Mouse (Mus musculus) cerebellum, postnatal 10 days (tissue): ENCODE measurements around the gene Dnah7b.
"Not testable (repeated sequence)": the region's sequence is repeated elsewhere in the genome, so short reads cannot be mapped to it uniquely, and the experiment has no call there.

Experiments used
- DNase-seq, 2 experiments: peaks; one replicate each; pipeline ENCODE4 v3.0.0; 2021; ENCODE audit warnings: mixed read lengths in 2 of 2

Dnah7b gene

GRCm38 (mm10) chr1:46325942-46326341 is 259.8 kb downstream of the Dnah7b start:
- DNase-seq, result not testable (repeated sequence)

DNA sequence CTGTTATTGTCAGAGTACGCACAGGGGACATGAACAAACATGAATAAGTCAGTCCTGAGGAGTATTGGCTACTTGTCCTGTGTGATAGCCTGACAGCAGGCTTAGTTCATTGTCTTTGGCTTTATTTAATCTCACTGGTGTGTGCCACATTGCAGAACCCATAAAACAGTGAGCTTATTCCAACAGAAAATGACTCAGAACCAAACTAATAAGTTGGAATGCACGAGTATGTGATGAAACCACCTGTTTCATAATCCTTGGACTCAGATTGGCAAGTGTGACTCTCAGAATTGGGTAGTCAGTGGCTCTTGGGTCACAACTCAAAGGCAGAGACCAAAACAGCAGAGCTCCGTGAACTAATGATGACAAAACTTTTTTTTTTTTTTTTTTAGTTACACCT is 279.2 kb downstream of the Dnah7b start:
- DNase-seq, result not testable (repeated sequence)

GRCm38 (mm10) chr1:46380641-46381040 is 314.5 kb downstream of the Dnah7b start:
- not testable (repeated sequence) for DNase-seq

DNA sequence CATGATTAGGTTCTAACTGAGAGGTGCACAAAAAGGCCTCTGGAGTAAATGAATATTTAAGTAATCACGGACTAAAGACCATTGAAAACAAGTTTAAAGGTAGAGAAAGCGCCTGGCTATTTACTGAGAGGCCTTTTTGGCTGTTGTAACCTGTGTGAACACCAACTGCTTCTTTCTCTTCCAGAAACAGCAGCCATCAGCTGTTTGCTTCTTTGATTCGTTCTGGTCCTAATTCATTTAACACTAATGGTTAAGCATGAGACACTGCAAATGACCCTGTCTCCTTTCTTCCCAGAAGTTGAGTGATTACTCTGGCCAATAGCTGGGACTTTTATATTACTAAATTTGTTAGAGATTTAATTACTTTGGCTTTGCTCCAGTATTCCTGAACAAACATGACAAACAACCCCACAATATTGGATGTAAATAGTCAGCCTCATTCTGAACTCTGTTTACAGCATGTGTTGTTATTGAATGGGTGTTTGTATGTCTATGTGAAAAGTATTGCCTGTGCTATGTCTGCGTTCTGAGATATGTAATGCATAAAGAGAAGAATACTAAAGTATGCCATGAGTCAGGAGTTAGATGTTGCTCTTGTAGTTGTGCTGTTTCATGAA is 328.7 kb downstream of the Dnah7b start:
- not testable (repeated sequence) for DNase-seq

DNA sequence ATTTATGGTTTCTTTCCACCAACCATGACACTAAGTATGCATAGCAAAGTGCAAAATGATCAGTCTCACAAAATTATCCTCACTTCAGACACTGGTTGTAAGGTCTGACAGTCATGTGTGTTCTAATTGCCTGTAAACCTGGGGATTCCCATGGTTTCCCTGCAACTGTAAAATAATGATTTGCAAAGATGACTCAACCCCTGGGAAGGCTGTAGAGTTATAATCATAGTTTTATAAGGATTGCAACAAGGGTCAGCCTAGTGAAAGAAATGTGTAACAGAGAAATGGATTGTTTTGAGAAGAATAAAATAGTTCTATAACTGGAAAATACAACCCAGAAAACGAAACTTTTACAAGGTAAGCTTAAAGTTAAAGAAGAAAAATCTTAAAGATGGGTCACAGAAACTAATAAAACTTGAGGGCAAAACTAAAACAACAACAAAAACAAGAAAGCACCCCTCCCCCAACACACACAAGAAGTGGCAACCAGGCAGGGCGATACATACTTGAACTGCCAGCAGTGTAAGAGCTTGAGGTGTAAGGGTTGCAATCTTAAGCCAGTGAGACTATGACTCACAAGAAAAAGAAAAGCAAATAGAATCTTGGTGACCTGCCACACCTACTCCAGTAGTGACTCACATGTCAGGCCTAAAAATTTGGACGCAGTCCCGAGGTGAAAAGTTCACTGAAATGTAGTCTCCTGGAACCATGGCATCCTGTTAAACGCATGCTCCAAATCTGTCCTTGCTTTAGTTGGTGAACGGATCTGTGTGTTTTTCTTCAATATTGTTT is 342.4 kb downstream of the Dnah7b start:
- no peak for DNase-seq

DNA sequence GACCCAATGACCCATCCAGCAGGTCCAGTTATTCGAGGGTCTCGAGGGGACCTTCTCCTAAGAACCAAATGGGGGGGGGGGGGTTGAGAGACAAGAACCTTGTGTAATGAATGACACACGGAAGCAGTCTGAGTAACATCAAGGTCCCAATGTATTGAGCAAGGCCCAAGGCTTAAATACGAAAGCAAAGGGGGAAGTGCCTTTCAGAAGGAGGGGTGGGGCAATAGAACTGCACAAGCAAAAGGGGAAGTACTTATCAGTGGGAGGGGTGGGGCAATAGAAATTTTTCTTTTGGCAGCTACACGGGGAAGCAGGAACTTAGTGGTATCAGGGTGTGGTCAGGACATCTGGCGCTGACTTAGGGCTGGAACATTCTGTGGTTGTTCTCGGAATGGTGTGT is 348.7 kb downstream of the Dnah7b start:
- not testable (repeated sequence) for DNase-seq

GRCm38 (mm10) chr1:46416946-46417345 is 350.8 kb downstream of the Dnah7b start:
- peak in 1 of 2 experiments; percentile 57 for DNase-seq

GRCm38 (mm10) chr1:46418966-46419365 is 352.9 kb downstream of the Dnah7b start:
- peak in 1 of 2 experiments; percentile 13 for DNase-seq
